43 mouse cellular contexts compared by ENCODE assay signal in genomic region chr6:40613260-40613852, GRCm38 (mm10). TPM values are rescaled to one million over a fixed set of nuclear protein-coding genes. Genes with fewer than 3 reads are reported as not detected.
"Had no signal": no experiment of that assay in that cellular context is flagged by ENCODE, and none has a peak within 500 bp of the region (broad histone marks: within the 10 kb centered on the region; RNA-seq: fewer than 3 reads in every experiment).

Gene Tas2r138, minus strand, starts transcription at chr6:40613310.

- ATAC-seq: hindbrain, postnatal 0 days; intestine, embryonic 16.5 days; liver, embryonic 12.5 days had no signal

- H3K36me3 ChIP-seq: heart, embryonic 10.5 days; heart, embryonic 12.5 days; hindbrain, embryonic 13.5 days; hindbrain, embryonic 15.5 days; kidney, embryonic 15.5 days; limb, embryonic 13.5 days; limb, embryonic 15.5 days; liver, embryonic 12.5 days had no signal

- H3K27me3 ChIP-seq: heart, embryonic 12.5 days; hindbrain, embryonic 13.5 days; hindbrain, embryonic 15.5 days; kidney, embryonic 15.5 days; limb, embryonic 13.5 days; limb, embryonic 15.5 days; liver, embryonic 12.5 days had no signal

- H3K4me3 ChIP-seq: heart, embryonic 10.5 days; heart, embryonic 12.5 days; hindbrain, embryonic 13.5 days; hindbrain, embryonic 15.5 days; kidney, embryonic 15.5 days; limb, embryonic 13.5 days; limb, embryonic 15.5 days; liver, embryonic 12.5 days had no signal

- H3K4me1 ChIP-seq: heart, embryonic 10.5 days; heart, embryonic 12.5 days; hindbrain, embryonic 13.5 days; hindbrain, embryonic 15.5 days; kidney, embryonic 15.5 days; limb, embryonic 13.5 days; limb, embryonic 15.5 days; liver, embryonic 12.5 days had no signal

- H3K27ac ChIP-seq: heart, embryonic 10.5 days; hindbrain, embryonic 13.5 days; hindbrain, embryonic 15.5 days; hindbrain, postnatal 0 days; kidney, embryonic 15.5 days; kidney, postnatal 0 days; limb, embryonic 13.5 days; limb, embryonic 15.5 days; liver, embryonic 12.5 days; liver, embryonic 14.5 days had no signal

- DNase-seq: gastrocnemius, postnatal 14 days; gastrocnemius, postnatal 36 days; heart, adult 18-20 months; heart, postnatal 10 days; heart, postnatal 4 days; kidney, adult 11 months; kidney, adult 2 months; kidney, adult 9 months; kidney, postnatal 14 days; kidney, postnatal 36 days; layer of hippocampus, adult 9-11 months; layer of hippocampus, postnatal 36 days had no signal

- H3K9me3 ChIP-seq: heart, embryonic 10.5 days; heart, embryonic 12.5 days; hindbrain, embryonic 13.5 days; hindbrain, embryonic 15.5 days; kidney, embryonic 15.5 days; limb, embryonic 13.5 days; limb, embryonic 15.5 days; liver, embryonic 12.5 days had no signal

RNA-seq across cellular contexts. Expression of gene Tas2r138, which starts in this region (rescaled TPM):
- total RNA-seq: gastrocnemius, adult 18-20 months; gastrocnemius, adult 8-10 months; gastrocnemius, postnatal 14 days; gastrocnemius, postnatal 36 days; heart, adult 18-20 months; heart, adult 8-10 months; heart, postnatal 10 days; heart, postnatal 25 days; heart, postnatal 4 days; hindbrain, postnatal 0 days; layer of hippocampus, adult 18-20 months; layer of hippocampus, adult 8-10 months; layer of hippocampus, postnatal 14 days; layer of hippocampus, postnatal 36 days; left cerebral cortex, adult 18-20 months; left cerebral cortex, adult 8-10 months; left cerebral cortex, postnatal 10 days; left cerebral cortex, postnatal 25 days; liver, adult 2 months had no signal
- polyA plus RNA-seq: gonadal fat pad, adult 2 months; heart, embryonic 10.5 days; heart, embryonic 12.5 days; heart, embryonic 14.5 days; heart, embryonic 16.5 days; hindbrain, embryonic 11.5 days; hindbrain, embryonic 13.5 days; hindbrain, embryonic 15.5 days; hindbrain, postnatal 0 days; intestine, embryonic 14.5 days; intestine, embryonic 16.5 days; kidney, embryonic 15.5 days; kidney, postnatal 0 days; large intestine, adult 2 months; limb, embryonic 11.5 days; limb, embryonic 13.5 days; limb, embryonic 15.5 days; liver, embryonic 12.5 days; liver, embryonic 14.5 days had no signal
